15 mouse cellular contexts compared by ENCODE assay signal in genomic region chr14:54332176-54333074, GRCm38 (mm10). TPM values are rescaled to one million over a fixed set of nuclear protein-coding genes. Genes with fewer than 3 reads are reported as not detected.
DNase-seq lines count a peak whose midpoint lies in the region; ATAC-seq lines count a peak whose summit lies in the region.
"Had no signal": no experiment of that assay in that cellular context is flagged by ENCODE, and none has a peak within 500 bp of the region (broad histone marks: within the 10 kb centered on the region; RNA-seq: fewer than 3 reads in every experiment).

No protein-coding gene starts in this region.

- H3K9me3 ChIP-seq in neural tube, embryonic 11.5 days (ENCODE audit: control insufficient read depth, low read length): no peaks in the 10 kb centered on the region
- no peaks in the 10 kb centered on the region for H3K9me3 ChIP-seq in neural tube, embryonic 15.5 days (replicated peaks)
- H3K9me3 ChIP-seq in forebrain, embryonic 13.5 days (replicated peaks): no peaks in the 10 kb centered on the region
- no peaks in the 10 kb centered on the region for H3K9me3 ChIP-seq in midbrain, embryonic 10.5 days (replicated peaks)
- H3K9me3 ChIP-seq: megakaryocyte, embryonic 14.5 days had no signal

- no peak for ATAC-seq in neural tube, embryonic 11.5 days (ENCODE audit: insufficient read depth, low FRiP score, low TSS enrichment)
- no peak for ATAC-seq in neural tube, embryonic 15.5 days (ENCODE audit: low FRiP score)
- ATAC-seq in forebrain, embryonic 13.5 days: peak; percentile 96
- ATAC-seq: inflammation-experienced regulatory T-cells, adult 6 months had no signal

- WGBS in neural tube, embryonic 11.5 days: 65% methylated on average over 5 of the region's 5 CpGs
- WGBS in neural tube, embryonic 15.5 days: 33% methylated on average over 5 of the region's 5 CpGs
- 11% methylated on average over 5 of the region's 5 CpGs for WGBS in forebrain, embryonic 13.5 days
- 62% methylated on average over 5 of the region's 5 CpGs for WGBS in midbrain, embryonic 10.5 days

- 0 out of 2 replicates have a peak overlapping the region, but pooled peaks have one; percentile 63 for H3K27ac ChIP-seq in neural tube, embryonic 11.5 days (ENCODE audit: low read depth, low read length)
- H3K27ac ChIP-seq in neural tube, embryonic 15.5 days (replicated peaks): no peak overlapping the region; the same call in 1 of the 2 replicates
- H3K27ac ChIP-seq in forebrain, embryonic 13.5 days: peak overlapping the region; percentile 78
- H3K27ac ChIP-seq in midbrain, embryonic 10.5 days (replicated peaks): peak overlapping the region; percentile 65

- DNase-seq in neural tube, embryonic 11.5 days (ENCODE audit: low spot score): peak; percentile 20
- DNase-seq in midbrain, embryonic 10.5 days (ENCODE audit: low spot score): no peak
- peak; percentile 2 for DNase-seq in telencephalon, adult 2 months (ENCODE audit: low read depth, low spot score)
- no peak for DNase-seq in layer of hippocampus, adult 9-10 months (ENCODE audit: low spot score)
- no peak for DNase-seq in natural killer cell, adult 2 months (ENCODE audit: low spot score in 2 of 2)
- DNase-seq: cerebellum, postnatal 36 days; kidney, postnatal 4 days; left cerebral cortex, postnatal 4 days; thymus, postnatal 25 days had no signal

- no peak overlapping the region for H3K9ac ChIP-seq in neural tube, embryonic 11.5 days (ENCODE audit: low read length)
- H3K9ac ChIP-seq in neural tube, embryonic 15.5 days (replicated peaks): no peak overlapping the region
- no peak overlapping the region for H3K9ac ChIP-seq in forebrain, embryonic 13.5 days

- no peaks in the 10 kb centered on the region for H3K36me3 ChIP-seq in neural tube, embryonic 11.5 days (ENCODE audit: control insufficient read depth, insufficient read depth, low read length)
- H3K36me3 ChIP-seq in neural tube, embryonic 15.5 days: no peaks in the 10 kb centered on the region
- H3K36me3 ChIP-seq in forebrain, embryonic 13.5 days (ENCODE audit: poor library complexity, severe bottlenecking): no peaks in the 10 kb centered on the region
- H3K36me3 ChIP-seq in midbrain, embryonic 10.5 days: no peaks in the 10 kb centered on the region

- no peak overlapping the region for H3K4me3 ChIP-seq in neural tube, embryonic 11.5 days (ENCODE audit: low read depth, low read length)
- H3K4me3 ChIP-seq in neural tube, embryonic 15.5 days (replicated peaks): no peak overlapping the region
- no peak overlapping the region for H3K4me3 ChIP-seq in forebrain, embryonic 13.5 days
- H3K4me3 ChIP-seq in midbrain, embryonic 10.5 days: no peak overlapping the region
- H3K4me3 ChIP-seq: megakaryocyte, embryonic 14.5 days had no signal

- 0 out of 2 replicates have a peak, but pooled peaks cover 2% of the 10 kb centered on the region for H3K4me1 ChIP-seq in neural tube, embryonic 11.5 days (ENCODE audit: control insufficient read depth, insufficient read depth, low read length)
- 0 out of 2 replicates have a peak, but pooled peaks cover 6% of the 10 kb centered on the region for H3K4me1 ChIP-seq in neural tube, embryonic 15.5 days
- peaks cover 22% of the 10 kb centered on the region for H3K4me1 ChIP-seq in forebrain, embryonic 13.5 days
- peaks cover 15% of the 10 kb centered on the region for H3K4me1 ChIP-seq in midbrain, embryonic 10.5 days
- H3K4me1 ChIP-seq: megakaryocyte, embryonic 14.5 days had no signal

- no peak overlapping the region for H3K4me2 ChIP-seq in neural tube, embryonic 11.5 days (ENCODE audit: low read depth)
- no peak overlapping the region for H3K4me2 ChIP-seq in neural tube, embryonic 15.5 days
- no peak overlapping the region for H3K4me2 ChIP-seq in forebrain, embryonic 13.5 days

- H3K27me3 ChIP-seq in neural tube, embryonic 11.5 days (ENCODE audit: control insufficient read depth, insufficient read depth, low read length): no peaks in the 10 kb centered on the region
- H3K27me3 ChIP-seq in neural tube, embryonic 15.5 days (replicated peaks): no peaks in the 10 kb centered on the region
- H3K27me3 ChIP-seq in forebrain, embryonic 13.5 days: no peaks in the 10 kb centered on the region
- H3K27me3 ChIP-seq in midbrain, embryonic 10.5 days (ENCODE audit: low read depth, poor library complexity, severe bottlenecking): no peaks in the 10 kb centered on the region

RNA-seq across cellular contexts. Expression of gene Oxa1l, which starts 28.2 kb away (rescaled TPM):
- 49.8 and 53.0 TPM in 2 replicates for polyA plus RNA-seq in neural tube, embryonic 11.5 days (2014; fragmentation: Nextera tagmentation; extraction: Ambion mirVana)
- polyA plus RNA-seq in neural tube, embryonic 15.5 days (2015; fragmentation: Nextera tagmentation; extraction: Ambion mirVana): 59.6 and 61.3 TPM in 2 replicates
- 43.8 and 50.6 TPM in 2 replicates for polyA plus RNA-seq in forebrain, embryonic 13.5 days (2015; fragmentation: Nextera tagmentation; extraction: Ambion mirVana)
- polyA plus RNA-seq in midbrain, embryonic 10.5 days (2016; fragmentation: Nextera tagmentation; extraction: Ambion mirVana): 48.0 and 54.1 TPM in 2 replicates

RNA-seq across cellular contexts. Expression of gene Olfr49, which starts 47.7 kb away (rescaled TPM):
- polyA plus RNA-seq in neural tube, embryonic 11.5 days (2014; fragmentation: Nextera tagmentation; extraction: Ambion mirVana): not detected in 2 replicates
- not detected in 2 replicates for polyA plus RNA-seq in neural tube, embryonic 15.5 days (2015; fragmentation: Nextera tagmentation; extraction: Ambion mirVana)
- not detected in 2 replicates for polyA plus RNA-seq in forebrain, embryonic 13.5 days (2015; fragmentation: Nextera tagmentation; extraction: Ambion mirVana)
- not detected in 2 replicates for polyA plus RNA-seq in midbrain, embryonic 10.5 days (2016; fragmentation: Nextera tagmentation; extraction: Ambion mirVana)
- polyA plus RNA-seq: gonadal fat pad, adult 2 months; liver, embryonic 16.5 days had no signal

Comparison
In these comparisons a context has a peak if more than half of its experiments do, and no peak if none do; other contexts are left out.
1. DNase-seq: peak in neural tube, embryonic 11.5 days (single experiment) and telencephalon, adult 2 months (single experiment); none in midbrain, embryonic 10.5 days (single experiment), layer of hippocampus, adult 9-10 months (single experiment) and natural killer cell, adult 2 months (0 of 2).